Mouse (Mus musculus) spleen, postnatal 36 days (tissue): ENCODE data around the gene Amigo3.
A peak's percentile ranks its signal among the peaks of the same experiment; 100 is the strongest.
"Not testable (repeated sequence)": the region's sequence is repeated elsewhere in the genome, so short reads cannot be mapped to it uniquely, and the experiment has no call there.

Experiments used
- DNase-seq, 2 experiments: peaks; one replicate each; pipeline ENCODE4 v3.0.0; 2022; ENCODE audit warnings: low spot score in 2 of 2, mixed read lengths in 1 of 2

Gene Amigo3

DNA sequence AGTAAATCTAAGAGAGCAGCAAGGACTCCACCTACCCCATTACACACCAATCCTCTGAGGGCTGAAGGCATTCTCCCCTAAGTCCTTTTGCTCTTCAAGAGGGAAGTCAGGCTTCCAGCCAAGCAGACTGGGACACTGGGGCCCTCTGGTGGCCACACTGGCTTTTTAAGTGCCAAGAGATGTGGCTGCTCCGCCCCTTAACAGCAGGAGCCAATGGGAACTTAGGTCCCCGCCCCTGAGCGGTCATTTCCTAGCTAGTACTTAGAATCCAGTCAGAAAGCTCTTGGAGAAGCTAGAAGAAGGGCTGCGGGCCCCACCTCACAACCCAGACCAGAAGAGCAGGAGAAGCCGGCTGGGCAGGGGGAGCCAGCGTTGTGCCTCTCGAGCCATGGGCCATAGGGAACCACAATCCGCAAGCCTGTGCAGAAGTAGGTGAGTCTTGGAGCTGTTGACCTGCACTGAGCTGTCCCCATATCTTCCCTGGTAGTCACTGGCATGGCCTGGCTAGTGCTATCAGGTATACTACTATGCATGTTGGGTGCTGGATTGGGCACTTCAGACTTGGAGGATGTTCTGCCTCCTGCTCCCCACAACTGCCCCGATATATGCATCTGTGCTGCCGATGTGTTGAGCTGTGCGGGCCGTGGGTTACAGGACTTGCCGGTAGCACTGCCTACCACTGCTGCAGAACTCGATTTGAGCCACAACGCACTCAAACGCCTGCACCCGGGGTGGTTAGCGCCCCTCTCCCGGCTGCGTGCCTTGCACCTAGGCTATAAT lies at the start of gene Amigo3:
TSS of gene Amigo3 (plus strand) at position 275 of the 780 bp plus-strand sequence.
- DNase-seq, result peak; percentile 92 to 94

DNA sequence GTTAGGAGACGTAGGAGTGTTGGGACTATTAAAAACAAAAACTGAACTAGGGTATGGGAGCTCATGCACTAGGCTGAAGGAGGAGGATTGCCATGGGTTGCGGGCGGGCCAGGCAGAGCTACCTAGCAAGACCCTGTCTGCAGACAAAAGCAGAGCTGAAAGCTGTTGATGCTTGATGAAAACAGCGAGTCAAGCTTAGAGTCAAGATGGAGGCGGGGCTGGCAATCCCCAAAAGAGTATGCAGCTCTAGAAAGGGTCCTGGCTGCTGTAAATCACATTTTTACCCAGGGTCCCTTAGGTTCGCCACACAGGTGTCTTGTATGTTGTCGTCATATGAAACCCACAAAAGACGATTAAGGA lies 49.4 kb upstream of the Amigo3 start:
- peak in 1 of 2 experiments; percentile 11 for DNase-seq

DNA sequence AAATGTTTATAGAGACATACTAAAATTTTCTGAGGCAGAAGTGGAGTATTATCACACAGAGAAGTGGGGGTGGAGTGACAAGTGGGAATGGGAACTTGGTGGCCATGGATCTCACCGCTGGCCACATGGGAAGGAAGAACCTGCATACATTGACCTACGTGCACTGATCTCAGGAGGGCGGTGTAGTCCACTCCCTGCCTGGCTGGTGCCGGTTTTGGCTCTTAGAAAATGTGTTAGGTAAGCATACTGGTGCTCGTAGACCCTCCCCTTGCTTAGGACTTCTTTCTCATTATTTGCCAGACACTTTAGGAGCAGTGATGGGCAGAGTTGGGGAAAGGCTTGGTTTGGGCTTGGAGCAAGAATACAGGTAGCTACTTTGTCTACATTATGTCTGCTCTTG lies 44.9 kb upstream of the Amigo3 start:
- DNase-seq, result no peak

DNA sequence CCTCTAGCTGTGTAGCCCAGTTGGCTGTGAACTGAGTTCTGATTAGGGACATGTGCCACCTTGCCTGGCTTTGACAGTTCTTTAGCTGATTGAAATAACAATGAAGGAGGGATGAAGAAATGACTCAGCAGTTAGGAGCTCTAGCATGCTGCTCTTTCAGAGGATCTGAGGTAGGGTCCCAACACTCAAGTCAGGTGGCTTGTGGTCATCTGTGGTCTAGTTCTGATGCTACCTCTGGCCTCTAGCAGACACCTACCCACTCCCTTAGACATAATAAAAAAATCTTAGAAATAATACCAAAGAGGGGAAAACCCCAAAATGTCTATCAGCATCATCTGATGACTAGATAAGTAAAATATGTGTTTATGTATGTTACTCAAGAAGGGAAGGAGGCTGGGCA lies 42.6 kb upstream of the Amigo3 start:
- no peak for DNase-seq

DNA sequence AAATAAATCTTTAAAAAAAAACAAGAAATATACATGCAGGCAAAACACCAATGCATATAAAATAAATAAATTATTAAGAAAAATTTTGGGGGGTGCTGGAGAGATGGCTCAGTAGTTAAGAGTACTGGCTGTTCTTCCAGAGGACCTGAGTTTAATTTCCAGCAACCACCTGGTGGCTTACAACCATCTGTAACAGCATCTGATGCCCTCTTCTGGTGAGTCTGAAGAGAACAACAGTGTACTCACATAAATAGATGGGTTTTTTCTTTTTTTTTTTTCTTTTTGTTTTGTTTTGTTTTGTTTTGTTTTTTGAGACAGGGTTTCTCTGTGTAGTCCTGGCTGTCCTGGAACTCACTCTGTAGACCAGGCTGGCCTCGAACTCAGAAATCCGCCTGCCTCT lies 39.4 kb upstream of the Amigo3 start:
- not testable (repeated sequence) for DNase-seq

DNA sequence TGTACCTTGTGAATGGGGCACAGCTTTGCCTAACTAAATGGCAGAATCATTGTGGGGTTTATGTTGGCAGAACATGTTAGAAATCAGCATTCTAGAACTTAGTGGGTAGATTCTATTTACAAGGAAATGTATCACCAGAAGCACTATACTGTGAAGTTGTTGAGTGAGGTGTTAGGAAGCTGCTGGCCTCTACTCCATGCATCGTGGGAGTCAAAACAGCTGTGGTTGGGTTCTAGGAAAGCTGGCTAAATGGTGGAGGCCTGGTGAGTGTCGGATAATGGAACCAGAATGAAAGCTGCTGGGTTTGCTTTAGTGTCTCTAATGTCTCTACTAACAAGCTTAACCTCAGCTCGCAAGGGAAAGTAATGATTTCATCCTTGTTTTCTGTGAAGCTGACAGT lies 35.8 kb upstream of the Amigo3 start:
- no peak for DNase-seq

DNA sequence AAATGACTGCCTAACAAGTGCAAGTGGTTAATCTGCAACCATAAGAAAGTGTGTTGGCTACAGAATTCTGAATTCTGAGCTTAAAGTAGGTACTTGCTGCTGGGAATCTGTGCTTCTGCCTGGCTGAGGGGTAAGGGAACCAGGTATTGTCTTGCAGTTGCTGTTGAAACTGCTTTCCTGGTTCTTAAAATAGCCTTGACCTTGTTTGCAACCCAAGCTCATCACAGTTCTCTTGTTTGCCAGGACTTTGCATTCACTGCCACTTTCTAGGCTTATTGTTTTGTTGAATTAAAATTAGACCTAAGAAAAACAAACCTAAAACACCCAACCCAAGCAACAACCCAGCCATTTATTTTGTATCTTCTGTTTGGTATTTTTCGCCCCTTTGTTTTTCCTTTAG lies 32.2 kb upstream of the Amigo3 start:
- DNase-seq, result no peak

DNA sequence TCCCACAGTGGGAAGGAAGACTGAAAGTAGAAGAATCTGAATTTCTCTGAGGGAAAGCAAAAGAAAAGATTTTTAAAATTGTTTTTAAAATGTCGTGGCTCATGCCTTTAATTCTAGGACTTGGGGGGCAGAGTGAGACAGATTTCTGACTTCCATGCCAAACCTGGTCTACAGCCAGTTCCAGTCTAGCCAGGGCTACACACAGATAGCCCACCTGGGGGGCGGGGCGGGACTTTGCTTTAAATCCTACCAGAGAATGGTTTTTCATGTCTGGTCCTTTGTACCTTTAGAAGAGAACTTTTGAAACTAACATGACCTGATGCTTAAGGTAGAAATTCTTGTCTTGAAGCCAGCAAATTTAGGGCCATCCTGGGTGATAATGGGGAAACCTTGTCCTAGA lies 29.7 kb upstream of the Amigo3 start:
- no peak for DNase-seq

DNA sequence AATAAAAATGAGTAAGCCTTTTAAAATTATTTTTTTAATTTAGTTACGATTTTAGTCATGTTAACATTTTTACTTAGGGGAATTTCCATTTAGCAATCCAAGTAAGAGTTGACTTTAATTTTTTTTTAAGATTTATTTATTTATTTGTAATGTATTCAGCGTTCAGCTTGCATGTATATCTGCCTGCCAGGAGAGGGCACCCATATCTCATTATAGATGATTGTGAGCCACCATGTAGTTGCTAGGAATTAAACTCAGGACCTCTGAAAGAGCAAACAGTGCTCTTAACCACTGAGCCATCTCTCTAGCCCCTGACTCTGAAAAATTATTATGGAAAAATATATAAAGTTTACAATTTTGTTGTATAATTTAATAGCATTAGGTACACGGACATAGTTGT lies 26.4 kb upstream of the Amigo3 start:
- no peak for DNase-seq

DNA sequence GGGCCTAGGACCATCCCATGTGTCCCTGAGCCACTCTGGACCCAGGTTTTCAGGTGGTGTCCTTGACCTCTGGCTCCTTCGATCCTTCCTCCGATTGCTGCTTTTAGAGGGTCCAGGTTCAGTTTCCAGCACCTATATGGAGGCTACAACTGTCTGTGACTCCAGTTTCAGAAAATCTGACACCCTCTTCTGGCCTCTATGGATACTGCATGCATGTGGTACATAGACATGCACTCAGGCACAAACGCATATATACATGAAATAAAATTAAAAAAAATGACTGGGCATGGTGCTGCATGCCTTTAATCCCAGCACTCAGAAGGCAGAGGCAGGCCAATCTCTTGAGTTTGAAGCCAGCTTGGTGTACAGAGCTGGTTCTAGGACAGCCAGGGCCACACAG lies 25.1 kb upstream of the Amigo3 start:
- no peak for DNase-seq

DNA sequence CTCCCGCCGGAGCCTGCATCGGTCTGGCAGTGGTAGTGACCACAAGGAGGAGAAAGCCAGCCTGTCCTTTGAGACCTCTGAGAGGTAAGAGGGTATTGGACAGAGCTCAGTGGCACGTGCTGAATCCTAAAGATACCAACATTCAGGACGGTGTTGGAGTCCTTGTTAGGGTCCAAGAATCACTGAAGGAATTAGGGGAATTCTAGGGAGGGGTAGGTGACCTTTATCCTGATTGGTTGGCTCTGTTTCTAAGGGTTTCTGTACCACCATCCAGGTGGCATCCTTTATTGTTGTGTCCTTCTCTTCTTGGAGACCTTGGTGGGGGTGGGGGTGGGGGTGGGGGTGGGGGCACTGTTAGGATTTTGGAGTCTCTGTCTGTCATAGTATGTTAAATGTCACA lies 20.8 kb upstream of the Amigo3 start:
- no peak for DNase-seq

DNA sequence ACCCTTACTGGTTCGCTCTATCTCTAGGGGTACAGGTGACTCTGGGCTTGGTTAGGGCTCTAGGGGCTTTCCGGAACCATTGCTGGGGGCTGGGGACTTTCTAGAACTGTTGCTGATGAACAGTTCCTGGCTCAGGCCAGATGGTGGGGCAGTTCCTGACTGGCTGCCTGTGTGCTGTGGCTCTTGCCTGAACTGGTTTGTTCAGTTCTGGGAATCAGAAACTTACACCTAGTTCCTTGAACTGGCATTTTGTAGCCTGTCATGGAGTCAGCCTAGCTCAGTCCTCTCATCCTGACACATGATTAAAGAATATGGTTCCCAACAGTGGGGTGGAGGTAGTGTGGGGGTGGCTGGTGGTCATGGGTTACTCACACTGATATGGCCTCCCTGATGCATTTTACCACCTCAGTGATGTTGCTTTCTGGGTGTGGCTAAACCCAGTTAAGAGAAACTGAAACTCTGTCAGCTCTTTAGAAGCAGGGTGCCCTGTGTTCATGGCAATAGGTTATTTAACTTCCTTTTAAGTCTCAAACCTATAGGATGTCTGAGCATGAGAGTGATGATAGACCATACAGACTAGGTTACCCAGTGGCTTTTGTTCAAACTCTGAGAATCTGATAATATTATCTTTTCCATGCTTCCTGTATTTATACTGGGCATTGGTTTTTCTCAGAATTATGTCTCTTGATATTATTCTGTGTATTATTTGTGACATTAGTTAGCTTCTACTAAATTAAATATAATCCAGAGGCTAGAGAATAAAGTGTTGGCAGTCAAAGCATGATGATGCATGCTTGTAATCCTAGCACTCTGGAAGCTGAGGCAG lies 17.4 kb upstream of the Amigo3 start:
- DNase-seq, result peak in 1 of 2 experiments; percentile 9

DNA sequence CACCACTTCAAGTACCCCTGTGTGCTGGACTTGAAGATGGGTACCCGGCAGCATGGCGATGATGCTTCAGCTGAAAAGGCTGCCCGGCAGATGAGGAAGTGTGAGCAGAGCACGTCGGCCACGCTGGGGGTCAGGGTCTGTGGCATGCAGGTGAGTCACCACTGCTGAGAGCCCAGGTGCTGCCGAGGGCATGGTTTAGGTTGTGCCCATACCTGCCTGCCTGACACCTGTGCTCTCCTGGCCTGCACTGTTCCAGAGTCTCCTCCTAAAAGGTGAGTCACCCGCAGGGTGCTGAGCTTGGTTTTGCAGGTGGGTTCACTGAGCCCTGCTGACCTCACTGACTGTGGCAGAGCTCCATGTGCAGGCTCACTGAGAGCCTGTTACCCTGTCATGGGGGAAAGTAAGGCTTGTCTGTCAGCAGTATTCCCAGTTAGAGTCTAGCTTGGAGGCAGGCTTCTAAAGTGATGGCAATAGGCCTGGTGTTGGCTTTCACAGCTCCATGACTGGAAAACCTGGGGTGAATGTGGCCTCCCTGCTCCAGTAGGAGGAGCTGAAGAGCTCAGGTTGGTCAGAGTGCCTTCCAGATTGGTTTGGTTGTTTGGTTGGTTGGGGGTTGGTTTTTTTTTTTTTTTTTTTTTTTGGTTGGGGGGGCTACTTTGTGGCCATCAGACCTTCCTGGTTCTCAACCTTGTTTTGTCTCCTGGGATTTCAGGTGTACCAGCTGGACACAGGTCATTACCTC lies 8.0 kb upstream of the Amigo3 start:
- DNase-seq, result no peak

DNA sequence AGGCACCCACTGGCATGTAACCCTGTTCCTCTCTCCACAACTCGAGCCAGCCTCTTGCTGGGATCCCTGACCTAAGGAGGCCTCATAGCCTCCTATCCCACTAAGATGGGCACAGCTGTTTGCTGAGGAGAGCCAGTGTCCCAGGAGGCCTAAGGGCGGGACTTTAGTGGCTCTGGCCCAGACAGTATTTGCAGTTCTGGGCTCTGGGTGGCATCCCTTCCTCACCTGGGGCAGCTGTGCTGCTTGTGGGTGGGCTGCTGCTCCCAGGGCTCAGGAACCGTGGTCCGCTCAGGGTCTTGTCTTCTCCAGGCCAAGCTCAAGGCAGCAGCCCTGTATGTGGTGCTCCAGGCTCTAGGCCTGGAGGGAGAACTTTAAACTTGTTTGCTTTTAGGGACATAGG lies 6.4 kb upstream of the Amigo3 start:
- no peak for DNase-seq

DNA sequence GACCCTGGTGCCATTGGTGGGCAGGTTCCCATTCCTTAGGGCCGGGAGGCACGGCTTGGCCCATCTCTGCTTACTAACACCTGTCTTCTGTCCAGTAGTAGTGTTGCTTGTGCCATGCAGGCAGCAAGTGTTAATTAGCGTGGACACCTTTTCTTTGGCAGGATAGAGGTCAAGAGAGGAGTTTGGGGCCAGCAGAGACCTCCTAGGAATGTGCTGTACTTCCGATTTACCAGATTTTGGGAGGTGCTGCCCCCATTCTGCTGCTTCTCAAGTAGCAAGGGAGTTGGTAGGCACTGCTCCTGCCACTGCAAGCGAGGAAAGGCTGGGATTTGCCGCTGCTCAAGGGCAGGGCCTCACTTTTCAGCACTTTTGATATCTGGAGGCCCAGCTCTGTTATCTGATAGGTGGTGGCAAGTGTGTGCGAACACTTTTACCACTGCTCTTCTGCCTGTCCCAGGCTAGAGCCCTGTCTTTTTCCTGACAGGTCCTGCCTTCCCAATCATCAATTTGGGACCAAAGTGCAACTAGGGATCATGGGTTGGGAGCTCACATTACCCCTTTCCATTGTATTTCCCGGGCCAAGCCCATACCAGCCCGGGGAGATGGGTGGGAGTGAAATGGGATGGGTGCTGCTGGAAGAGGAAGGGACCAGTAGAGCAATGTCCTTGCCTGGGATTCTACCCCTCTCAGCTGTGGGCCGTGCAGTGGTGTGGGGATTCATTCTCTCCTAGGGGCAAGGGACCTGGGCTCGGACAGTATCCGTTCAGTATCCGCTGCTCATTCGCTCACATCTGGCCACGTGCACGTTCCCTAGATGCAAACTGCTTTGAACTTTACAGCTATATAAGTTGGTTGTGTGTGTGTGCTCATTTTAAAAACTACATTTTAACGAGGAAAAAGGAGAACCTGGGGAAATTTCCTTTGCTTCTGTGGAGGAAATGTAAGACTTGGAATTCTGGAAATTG lies 5.1 kb upstream of the Amigo3 start:
- DNase-seq, result no peak

DNA sequence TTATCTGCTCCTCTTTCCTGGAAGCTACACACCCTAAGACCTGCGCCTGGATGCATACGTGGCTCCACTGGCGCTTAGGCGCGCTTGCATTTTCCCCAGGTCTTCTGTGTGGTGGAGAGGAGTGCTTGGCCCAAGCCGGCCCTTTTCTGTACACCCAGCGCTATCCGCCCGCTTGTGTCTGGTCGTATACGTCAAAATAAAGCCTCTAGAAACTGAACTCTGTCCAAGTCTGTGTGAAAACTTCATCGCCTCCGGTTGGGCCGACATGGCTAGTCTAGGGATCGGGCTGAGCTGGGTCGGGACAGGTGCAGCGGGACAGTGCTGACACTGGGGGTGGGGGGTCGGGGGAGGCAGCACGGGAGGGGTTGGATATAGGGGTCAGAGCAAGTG lies 4.4 kb upstream of the Amigo3 start:
- DNase-seq, result no peak

DNA sequence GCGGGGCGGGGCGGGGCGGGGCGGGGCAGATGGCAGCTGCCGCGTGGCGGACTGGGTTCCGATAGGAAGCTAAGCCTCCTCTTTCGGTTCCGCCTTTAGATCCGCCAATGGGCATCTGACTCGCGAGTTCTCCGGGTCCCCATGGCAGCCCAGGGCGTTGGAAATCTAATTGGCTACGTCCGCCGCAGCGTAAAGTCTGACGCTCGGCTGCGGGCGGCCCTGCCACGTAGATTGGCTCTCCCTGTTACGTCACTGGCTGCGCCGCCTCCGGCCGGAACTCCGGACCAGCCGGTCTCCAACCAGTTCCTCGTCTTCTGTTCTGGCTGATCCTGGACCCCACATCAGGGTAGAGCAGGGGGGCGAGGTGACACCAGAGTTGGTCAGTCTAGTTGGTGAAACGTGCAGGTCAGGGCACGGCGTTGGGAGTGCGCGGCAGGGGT lies 3.9 kb upstream of the Amigo3 start, which contains the start of gene Gmppb:
TSS of gene Gmppb (plus strand) at position 227 of the 440 bp plus-strand sequence.
- peak; percentile 98 for DNase-seq

DNA sequence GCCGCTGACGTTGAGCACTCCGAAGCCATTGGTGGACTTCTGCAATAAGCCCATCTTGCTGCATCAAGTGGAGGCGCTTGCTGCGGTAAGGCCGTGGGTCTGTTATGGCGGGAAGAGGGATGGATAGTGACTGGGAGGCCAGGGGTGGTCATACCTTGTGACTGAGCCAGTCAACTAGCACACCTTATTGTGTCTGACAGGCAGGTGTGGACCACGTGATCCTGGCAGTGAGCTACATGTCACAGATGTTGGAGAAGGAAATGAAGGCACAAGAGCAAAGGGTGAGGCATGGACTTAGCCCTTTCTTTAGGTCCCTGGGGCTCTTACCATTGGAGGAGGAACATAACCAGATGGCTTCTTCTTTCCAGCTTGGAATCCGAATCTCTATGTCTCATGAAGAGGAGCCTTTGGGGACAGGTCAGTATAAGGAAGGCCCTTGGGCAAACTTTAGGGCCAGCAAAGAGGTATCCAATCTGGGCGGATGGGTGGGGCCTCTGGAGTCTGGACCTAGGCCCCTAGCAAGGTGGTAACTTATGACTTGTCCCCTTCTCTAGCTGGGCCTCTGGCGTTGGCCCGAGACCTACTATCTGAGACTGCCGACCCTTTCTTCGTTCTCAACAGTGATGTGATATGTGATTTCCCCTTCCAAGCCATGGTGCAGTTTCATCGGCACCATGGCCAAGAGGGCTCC lies 3.3 kb upstream of the Amigo3 start:
- DNase-seq, result no peak

DNA sequence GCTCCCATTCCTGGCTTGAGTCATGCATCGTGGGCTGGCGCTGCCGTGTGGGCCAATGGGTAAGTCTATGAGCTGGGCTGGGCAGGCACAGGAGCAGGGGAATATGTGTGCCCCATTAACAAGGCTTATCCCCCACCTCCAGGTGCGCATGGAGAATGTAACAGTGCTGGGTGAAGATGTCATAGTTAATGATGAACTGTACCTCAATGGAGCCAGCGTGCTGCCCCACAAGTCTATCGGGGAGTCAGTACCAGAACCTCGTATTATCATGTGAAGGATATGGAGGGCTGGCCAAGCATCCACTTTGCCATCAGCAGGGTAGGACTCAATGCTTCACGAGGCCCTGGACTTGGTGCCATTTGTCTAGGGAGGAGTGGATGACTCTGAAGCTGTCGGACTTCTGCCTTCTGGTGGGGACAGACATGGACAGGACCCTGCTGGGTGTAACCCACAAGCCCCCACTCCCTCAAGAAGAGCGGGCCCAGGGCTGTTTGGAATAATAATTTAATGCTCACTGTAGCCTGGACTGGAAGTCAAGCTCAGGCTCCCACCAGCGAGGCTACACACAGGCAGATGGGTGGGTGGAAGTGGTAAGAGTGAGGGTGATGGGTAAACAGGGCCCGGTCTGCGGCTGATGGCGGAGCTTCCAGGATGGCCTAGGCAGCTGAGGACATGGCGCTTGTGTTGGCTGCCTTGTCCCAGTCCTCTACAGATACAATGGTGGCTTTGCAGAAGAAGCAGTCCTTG lies 1.6 kb upstream of the Amigo3 start:
- DNase-seq, result no peak

DNA sequence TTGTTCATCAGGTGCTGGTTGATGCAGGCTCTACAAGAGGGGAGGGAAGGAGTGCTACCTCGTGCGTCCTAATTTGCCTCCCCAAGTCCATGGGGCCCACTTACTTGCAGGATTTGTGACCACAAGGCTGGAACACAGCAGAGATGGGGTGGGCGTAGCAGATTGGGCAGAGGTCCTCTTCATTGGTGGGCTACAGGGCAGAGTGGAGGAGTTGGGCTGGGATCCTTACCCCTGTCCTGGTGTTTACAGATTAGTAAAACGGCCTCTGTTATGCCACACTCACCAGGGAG lies 1.1 kb upstream of the Amigo3 start:
- DNase-seq, result no peak
